Mouse (Mus musculus) megakaryocyte, embryonic 14.5 days (primary cell): Measurements from ENCODE around the gene Sp100. TPM values are rescaled to one million over a fixed set of nuclear protein-coding genes. Genes with fewer than 3 reads are reported as not detected.
"Not testable (repeated sequence)": the region's sequence is repeated elsewhere in the genome, so short reads cannot be mapped to it uniquely, and the experiment has no call there.

Experiments used
- H3K27me3 ChIP-seq: replicated peaks from 2 replicates; pipeline ENCODE3; 2012; ENCODE audit warnings: inconsistent platforms
- H3K36me3 ChIP-seq: replicated peaks from 2 replicates; pipeline ENCODE3; 2012; ENCODE audit warnings: low read length, inconsistent platforms, mixed read lengths
- H3K4me1 ChIP-seq: 2 replicates; pipeline ENCODE4 v1.6.1; 2012; ENCODE audit warnings: inconsistent platforms
- H3K4me3 ChIP-seq: replicated peaks from 2 replicates; pipeline ENCODE3; 2012; ENCODE audit warnings: moderate library complexity, mild to moderate bottlenecking, inconsistent platforms
- H3K9me3 ChIP-seq: 2 replicates; pipeline ENCODE4 v1.6.1; 2012; ENCODE audit warnings: inconsistent platforms
- polyA plus RNA-seq: library from polyadenylated mRNA; stranded (reverse); fragments of >175 nt; gene quantifications from 2 replicates; pipeline ENCODE4 v1.2.3, GENCODE M21; 2012; ENCODE audit warnings: low replicate concordance; ENCODE audit not compliant: insufficient read depth

Gene Sp100
- polyA plus RNA-seq, result 8.0 TPM in 1 of 2 replicates, not detected in the other

DNA sequence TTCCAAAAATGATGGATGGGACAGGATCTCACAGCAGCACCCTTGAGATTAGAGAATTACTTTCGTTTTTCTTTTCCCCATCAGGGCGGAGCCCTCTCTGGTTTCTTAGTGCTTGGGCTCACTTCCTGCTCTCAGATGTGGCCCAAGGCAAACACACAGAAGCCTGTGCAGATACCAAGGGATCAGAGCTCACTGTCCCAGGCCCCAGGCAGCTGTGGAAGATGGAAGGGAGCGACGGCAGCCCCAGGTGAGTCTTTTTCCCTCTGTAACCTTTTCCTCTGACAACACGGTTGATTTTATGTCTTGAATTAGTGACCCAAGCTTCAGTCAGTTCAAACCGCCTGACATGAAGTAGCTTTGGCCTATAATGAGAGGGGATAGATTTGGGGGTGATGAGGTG lies at the start of gene Sp100:
TSS of gene Sp100 (plus strand) at position 108 of the 400 bp plus-strand sequence.
- not testable (repeated sequence) for H3K27me3 ChIP-seq, H3K9me3 ChIP-seq, H3K36me3 ChIP-seq, H3K4me1 ChIP-seq
- H3K4me3 ChIP-seq, result peak within 1 kb of the TSS; percentile 71

DNA sequence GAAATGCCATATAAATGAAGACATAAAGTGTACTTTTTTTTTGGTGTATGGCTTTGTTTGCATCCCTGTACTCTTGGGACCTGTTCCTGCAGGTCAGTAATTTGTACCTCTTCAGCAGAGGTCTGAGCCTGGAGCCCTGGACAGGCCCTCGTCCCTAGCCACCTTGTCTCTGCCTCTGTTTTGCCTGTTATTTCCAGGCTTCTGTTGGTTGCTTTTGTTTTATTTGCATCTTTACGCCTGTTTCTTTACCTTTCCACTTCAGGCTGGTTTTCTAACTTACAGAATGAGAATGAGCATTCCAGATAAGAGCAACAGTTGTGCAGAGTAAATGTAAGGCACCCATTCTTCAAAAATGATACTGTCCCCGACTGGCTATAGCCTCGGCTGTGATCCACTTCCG lies 49.7 kb upstream of the Sp100 start, which contains the start of gene Sp140:
TSS of gene Sp140 (plus strand) at position 301 of the 400 bp plus-strand sequence.
- not testable (repeated sequence) for H3K4me1 ChIP-seq, H3K9me3 ChIP-seq, H3K27me3 ChIP-seq, H3K36me3 ChIP-seq
- peak within 1 kb of the TSS; percentile 85 for H3K4me3 ChIP-seq

DNA sequence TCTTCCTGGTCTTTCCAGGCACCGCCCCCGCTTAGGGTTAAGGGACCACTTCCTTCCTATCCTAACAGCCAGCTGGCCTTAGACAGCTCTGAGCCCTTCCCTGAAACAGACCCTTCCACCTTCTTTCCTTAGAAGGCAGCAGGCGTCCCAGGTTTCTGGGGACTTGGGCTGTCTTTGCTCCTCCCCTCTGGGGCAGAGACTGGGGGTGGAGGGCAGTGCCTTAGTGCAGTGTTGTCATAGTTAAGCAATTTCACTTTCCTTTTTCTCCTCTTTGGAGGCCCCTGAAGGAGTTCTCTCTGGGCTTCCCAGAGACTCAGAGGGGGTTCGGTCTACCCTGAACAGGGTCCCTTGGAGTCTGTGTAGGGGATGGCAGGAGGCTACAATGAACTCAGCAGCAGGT lies 49.0 kb upstream of the Sp100 start:
- not testable (repeated sequence) for H3K9me3 ChIP-seq, H3K36me3 ChIP-seq, H3K4me1 ChIP-seq, H3K27me3 ChIP-seq
- peak overlapping the region; percentile 85 for H3K4me3 ChIP-seq

DNA sequence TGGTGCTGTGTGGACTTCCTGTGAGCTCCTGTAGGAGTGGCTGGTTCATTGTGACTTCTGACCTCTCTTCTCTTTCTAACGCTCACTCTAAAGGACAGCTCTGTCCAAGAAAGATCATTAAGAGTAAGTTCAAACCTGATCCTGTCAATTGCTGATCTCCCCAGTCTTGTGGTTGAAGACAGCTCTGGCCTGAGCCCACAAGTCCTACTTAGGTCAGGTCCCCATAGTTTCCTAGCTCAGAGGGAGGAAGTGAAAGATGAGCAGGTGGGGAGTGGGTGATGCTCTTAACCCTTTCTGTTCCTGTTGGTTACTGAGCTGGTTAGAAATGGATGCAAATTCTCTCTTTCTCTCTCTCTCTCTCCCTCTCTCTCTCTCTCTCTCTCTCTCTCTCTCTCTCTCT lies 45.4 kb upstream of the Sp100 start:
- H3K36me3 ChIP-seq, H3K4me1 ChIP-seq, H3K9me3 ChIP-seq, H3K4me3 ChIP-seq, H3K27me3 ChIP-seq: not testable (repeated sequence)

DNA sequence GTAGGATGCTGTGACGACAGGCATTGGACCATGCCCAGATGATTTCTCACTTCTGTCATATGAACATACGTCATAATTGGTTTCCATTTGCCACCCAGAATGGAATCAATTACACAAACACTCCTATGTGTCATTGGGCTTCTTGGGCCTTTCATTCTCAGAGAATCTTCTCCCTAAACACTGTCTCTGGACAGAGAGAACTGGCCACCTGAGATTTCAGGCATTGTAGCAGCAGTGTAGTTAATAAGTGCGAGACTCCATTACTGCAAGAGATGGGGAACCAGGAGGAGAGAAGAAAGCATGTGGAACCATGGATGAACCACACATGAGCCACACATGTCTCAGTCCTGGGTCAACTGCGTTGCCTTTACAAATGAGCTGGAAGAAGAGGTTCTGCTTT lies 41.4 kb upstream of the Sp100 start:
- H3K4me3 ChIP-seq, H3K36me3 ChIP-seq, H3K9me3 ChIP-seq, H3K4me1 ChIP-seq, H3K27me3 ChIP-seq: not testable (repeated sequence)

DNA sequence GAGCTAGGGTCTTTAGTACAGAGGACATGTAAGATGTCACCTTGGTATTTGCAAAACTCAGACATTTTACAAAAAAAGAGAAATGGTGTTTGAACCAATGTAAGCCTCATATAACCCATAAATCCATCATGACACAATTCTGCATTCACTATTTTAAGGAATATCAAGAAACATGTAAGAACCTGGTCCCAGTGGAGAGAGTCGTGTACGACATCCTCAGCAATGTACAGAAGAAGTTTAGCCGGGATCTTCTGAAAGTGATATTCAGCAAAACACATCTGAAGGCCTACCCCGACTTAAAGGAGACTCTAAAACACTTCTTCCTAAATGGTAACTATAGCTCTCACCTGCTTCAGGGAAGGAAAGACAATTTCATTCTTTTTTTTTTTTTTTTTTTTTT lies 39.2 kb upstream of the Sp100 start:
- H3K4me3 ChIP-seq, H3K27me3 ChIP-seq, H3K4me1 ChIP-seq, H3K9me3 ChIP-seq, H3K36me3 ChIP-seq: not testable (repeated sequence)

DNA sequence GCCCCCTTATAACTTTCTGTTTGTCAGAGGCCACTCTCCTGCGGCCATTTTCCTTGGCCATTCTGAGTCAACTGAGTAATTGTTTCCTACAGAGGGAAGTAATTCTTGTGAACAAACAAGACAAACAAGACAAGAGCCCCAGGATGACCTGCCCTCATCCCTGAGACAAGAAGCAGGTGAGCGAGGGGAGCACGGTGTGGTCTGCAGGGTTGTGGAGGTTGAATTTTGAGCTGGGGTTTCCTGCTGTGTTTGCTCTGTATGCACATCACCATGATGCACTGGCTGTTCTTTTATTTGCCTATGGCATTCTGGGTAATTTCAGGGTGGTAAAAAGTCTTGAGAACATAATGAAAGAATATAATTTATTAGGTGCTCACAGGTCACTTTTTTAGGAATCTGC lies 34.7 kb upstream of the Sp100 start:
- H3K27me3 ChIP-seq, H3K9me3 ChIP-seq, H3K4me3 ChIP-seq, H3K4me1 ChIP-seq, H3K36me3 ChIP-seq: not testable (repeated sequence)

DNA sequence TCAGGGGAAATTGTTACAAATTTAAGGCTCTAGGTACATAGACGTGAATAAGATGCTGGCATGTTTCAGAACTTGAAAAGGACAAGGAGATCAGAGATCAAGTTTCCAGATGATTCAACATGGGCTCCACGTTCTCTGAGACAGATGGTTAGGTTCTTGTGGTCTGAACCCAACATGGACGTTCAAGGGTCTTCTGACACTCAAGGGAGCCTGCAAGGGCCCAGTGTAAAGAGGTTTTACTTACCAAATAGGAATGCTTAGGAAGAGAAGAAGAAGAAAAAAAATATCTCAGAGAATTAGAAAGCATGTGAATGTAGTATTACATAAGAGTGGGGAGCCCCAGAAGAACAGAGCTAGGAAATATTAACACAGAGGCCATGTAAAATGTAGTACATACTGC lies 34.0 kb upstream of the Sp100 start:
- H3K4me3 ChIP-seq, H3K9me3 ChIP-seq, H3K4me1 ChIP-seq, H3K36me3 ChIP-seq, H3K27me3 ChIP-seq: not testable (repeated sequence)

DNA sequence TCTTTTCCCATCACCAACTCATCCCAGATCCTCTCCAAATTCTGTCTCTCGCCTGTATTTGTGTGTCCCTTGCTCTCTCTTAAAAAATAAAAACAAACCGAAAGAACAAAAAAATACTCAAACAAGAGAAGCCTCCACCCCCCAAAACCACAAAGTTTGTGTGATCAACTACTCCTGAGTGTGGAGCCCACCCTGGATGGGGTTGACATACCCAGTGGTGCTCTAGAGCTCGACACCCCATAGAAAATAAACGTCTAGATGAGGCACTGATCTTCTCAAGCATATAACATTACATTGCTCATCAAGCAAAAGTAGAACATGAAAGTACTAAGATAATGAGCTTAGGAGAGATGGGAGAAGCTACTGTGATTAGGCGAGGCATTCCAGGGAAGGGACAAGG lies 32.6 kb upstream of the Sp100 start:
- not testable (repeated sequence) for H3K27me3 ChIP-seq, H3K9me3 ChIP-seq, H3K4me1 ChIP-seq, H3K36me3 ChIP-seq, H3K4me3 ChIP-seq

DNA sequence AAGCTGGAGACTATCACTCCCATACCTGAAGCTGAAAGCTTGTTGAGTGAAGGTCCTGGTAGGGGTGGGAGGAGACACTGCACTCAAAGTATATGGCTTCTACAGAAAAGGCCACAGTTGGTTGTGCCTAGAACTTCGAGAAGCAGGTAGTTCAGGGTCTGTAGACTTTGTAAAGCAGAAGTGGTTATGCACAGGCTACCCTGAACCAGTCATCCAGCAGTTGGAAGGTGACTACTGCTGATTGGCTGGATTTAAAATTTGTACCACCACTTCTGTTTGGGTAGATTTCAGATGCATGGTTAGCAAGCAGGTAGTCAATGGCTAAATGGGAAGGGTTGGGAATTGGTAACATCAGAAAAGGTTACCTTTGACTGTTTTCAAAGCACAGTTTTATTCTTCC lies 31.1 kb upstream of the Sp100 start:
- not testable (repeated sequence) for H3K36me3 ChIP-seq, H3K27me3 ChIP-seq, H3K9me3 ChIP-seq, H3K4me3 ChIP-seq, H3K4me1 ChIP-seq

DNA sequence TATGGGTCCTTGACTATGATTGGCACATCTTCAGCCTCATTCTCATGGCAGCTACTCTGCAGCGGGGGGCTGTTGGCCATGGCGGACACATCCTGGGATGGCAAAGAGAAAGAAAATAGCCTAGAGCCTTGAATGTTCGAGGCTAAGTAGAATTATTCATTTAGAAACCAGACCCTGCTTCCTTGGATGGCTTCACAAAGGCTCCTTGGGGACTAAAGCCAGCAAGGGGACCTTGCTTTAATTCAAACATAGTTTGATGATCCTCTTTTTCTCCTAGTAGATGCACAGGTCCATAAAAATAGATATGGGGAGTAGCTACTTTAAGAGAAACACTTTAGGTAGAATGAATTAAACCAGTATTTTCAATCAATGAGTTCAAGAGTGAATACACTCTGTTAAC lies 12.9 kb upstream of the Sp100 start:
- H3K27me3 ChIP-seq, H3K36me3 ChIP-seq, H3K9me3 ChIP-seq, H3K4me1 ChIP-seq, H3K4me3 ChIP-seq: not testable (repeated sequence)

DNA sequence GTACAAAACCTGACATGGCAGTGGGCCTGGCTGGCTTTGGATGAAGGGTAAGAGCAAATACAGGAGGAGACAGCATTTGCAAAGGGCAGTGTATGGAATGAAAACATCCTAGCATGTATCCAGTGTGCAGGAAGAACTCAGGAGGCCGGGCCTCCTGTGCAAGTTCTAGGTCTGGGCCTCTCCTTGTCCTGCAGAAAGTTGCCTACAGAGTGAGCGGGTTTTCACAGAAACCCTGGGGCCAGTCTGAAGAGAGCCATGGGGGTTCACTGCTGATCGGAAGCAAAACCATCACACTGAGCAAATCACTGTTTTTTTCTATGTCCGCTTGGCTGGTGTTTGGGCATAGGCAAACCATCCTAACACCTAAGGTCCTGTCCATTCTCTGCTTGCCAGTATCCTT lies 11.6 kb upstream of the Sp100 start:
- H3K4me1 ChIP-seq, H3K36me3 ChIP-seq: not testable (repeated sequence)

DNA sequence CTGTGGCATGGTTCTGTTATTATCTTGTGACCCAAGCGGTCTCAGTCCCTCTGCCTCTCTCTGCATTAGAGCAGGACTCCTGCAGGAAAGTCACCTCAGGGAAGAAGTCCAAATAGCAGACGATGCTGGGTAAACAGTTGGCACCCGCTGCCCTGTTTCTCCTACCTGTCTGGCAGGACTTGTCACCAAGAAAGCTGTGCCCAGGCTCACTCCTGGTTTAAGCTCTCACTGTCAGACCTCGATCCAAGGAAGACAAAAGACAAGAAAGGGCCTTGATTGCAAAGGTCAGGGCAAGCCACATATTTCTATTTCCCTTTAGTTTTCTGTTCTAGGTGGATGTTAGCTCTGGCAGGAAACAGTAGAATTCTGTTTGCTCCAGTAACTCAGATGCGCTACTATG lies 736 bp downstream of the Sp100 start:
- not testable (repeated sequence) for H3K4me3 ChIP-seq, H3K9me3 ChIP-seq, H3K36me3 ChIP-seq, H3K27me3 ChIP-seq, H3K4me1 ChIP-seq

More for the DNA sequence above, 11.6 kb upstream of the Sp100 start:
- H3K9me3 ChIP-seq, H3K4me3 ChIP-seq, H3K27me3 ChIP-seq: not testable (repeated sequence)

DNA sequence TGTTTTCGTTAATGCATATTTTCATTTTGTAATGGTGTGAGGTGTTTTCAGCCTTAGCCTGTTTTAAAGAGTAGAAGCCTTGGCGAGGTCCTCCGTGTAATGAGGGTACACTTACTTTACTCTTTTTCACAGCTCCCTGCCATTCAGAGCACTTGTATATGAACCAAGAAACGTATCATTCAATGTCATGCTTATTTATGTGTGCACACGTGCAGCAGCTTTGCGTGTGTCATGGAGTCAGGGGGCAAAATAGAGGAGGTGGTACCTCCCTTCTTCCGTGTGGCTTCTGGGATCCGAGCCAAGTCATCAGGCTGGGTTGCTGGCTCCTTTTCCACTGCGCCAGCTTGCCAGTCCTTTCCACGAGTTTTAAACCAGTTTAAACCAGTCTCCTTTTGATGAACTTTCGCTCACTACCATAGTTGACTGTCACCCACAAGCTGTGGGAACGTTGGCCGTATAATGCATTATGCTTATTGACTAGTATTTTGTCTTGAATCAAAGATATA lies 2.0 kb downstream of the Sp100 start:
- H3K9me3 ChIP-seq, H3K4me3 ChIP-seq: not testable (repeated sequence)

DNA sequence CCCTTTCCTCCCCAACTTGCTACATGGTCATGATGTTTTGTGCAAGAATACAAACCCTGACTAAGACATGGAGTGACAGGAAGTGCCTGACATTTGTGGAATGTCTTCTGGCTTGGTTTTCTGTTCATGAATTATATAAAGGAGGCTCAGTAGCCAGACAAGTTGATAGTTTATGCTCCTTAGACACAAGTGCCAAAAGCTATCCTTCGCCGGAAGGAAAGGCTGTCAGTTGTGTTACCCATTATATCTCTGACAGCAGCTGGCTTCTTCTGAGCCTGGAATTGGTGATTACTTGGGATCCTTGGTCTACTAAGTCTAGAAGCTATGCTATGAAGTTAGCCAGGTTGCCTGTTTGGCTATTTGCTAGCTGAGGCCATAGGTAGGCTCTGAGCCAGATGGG lies 7.4 kb downstream of the Sp100 start:
- not testable (repeated sequence) for H3K27me3 ChIP-seq, H3K9me3 ChIP-seq, H3K4me1 ChIP-seq, H3K36me3 ChIP-seq, H3K4me3 ChIP-seq

More for the DNA sequence above, 2.0 kb downstream of the Sp100 start:
- not testable (repeated sequence) for H3K36me3 ChIP-seq, H3K27me3 ChIP-seq, H3K4me1 ChIP-seq
